Mouse (Mus musculus): ENCODE results near the gene Gm10717.
A peak's percentile ranks its signal among the peaks of the same experiment; 100 is the strongest.
"Not testable (repeated sequence)": the region's sequence is repeated elsewhere in the genome, so short reads cannot be mapped to it uniquely, and the experiment has no call there.

Gene Gm10717

GRCm38 (mm10) chr9:3024912-3025467 is at the start of gene Gm10717:
Gene Gm10717 (plus strand): TSS chr9:3025417.
- peak; percentile 23 for DNase-seq

GRCm38 (mm10) chr9:3000445-3000972 is 24.7 kb upstream of the Gm10717 start, which contains the start of gene Gm10722:
Gene Gm10722 (plus strand): TSS chr9:3000922.
- DNase-seq, result not testable (repeated sequence)

DNA sequence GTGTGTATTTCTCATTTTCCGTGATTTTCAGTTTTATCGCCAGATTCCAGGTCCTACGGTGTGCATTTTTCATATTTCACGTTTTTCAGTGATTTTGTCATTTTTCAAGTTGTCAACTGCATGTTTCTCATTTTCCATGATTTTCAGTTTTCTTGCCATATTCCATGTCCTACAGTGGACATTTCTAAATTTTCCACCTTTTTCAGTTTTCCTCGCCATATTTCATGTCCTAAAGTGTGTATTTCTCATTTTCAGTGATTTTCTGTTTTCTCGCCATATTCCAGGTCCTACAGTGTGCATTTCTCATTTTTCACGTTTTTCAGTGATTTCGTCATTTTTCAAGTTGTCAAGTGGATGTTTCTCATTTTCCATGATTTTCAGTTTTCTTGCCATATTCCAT is 24.2 kb upstream of the Gm10717 start:
- DNase-seq, result peak; percentile 23

DNA sequence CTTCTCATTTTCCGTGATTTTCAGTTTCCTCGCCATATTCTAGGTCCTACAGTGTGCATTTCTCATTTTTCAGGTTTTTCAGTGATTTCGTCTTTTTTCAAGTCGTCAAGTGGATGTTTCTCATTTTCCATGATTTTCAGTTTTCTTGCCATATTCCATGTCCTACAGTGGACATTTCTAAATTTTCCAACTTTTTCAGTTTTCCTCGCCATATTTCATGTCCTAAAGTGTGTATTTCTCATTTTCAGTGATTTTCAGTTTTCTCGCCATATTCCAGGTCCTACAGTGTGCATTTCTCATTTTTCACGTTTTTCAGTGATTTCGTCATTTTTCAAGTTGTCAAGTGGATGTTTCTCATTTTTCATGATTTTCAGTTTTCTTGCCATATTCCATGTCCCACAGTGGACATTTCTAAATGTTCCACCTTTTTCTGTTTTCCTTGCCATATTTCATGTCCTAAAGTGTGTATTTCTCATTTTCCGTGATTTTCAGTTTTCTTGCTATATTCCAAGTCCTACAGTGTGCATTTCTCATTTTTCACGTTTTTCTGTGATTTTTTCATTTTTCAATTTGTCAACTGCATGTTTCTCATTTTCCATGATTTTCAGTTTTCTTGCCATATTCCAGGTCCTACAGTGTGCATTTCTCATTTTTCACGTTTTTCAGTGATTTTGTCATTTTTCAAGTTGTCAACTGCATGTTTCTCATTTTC is 23.1 kb upstream of the Gm10717 start:
- peak; percentile 97 for DNase-seq

DNA sequence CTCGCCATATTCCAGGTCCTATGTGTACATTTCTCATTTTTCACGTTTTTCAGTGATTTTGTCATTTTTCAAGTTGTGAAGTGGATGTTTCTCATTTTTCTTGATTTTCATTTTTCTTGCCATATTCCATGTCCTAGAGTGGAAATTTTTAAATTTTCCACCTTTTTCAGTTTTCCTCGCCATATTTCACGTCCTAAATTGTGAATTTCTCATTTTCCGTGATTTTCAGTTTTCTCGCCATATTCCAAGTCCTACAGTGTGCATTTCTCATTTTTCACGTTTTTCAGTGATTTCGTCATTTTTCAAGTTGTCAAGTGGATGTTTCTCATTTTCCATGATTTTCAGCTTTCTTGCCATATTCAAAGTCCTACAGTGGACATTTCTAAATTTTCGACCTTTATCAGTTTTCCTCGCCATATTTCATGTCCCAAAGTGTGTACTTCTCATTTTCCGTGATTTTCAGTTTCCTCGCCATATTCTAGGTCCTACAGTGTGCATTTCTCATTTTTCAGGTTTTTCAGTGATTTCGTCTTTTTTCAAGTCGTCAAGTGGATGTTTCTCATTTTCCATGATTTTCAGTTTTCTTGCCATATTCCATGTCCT is 22.3 kb upstream of the Gm10717 start, which contains the start of gene Gm11168:
Gene Gm11168, plus strand, starts transcription at position 553 of the 603 bp plus-strand sequence.
- not testable (repeated sequence) for DNase-seq

GRCm38 (mm10) chr9:3006179-3006578 is 19.0 kb upstream of the Gm10717 start:
- not testable (repeated sequence) for DNase-seq

GRCm38 (mm10) chr9:3006636-3007035 is 18.6 kb upstream of the Gm10717 start:
- DNase-seq, result peak; percentile 88

DNA sequence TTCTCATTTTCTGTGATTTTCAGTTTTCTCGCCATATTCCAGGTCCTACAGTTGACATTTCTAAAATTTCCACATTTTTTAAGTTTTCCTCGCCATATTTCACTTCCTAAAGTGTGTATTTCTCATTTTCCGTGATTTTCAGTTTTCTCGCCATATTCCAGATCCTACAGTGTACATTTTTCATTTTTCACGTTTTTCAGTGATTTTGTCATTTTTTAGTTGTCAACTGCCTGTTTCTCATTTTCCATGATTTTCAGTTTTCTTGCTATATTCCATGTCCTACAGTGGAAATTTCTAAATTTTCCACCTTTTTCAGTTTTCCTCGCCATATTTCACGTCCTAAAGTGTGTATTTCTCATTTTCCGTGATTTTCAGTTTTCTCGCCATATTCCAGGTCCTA is 17.9 kb upstream of the Gm10717 start:
- not testable (repeated sequence) for DNase-seq

DNA sequence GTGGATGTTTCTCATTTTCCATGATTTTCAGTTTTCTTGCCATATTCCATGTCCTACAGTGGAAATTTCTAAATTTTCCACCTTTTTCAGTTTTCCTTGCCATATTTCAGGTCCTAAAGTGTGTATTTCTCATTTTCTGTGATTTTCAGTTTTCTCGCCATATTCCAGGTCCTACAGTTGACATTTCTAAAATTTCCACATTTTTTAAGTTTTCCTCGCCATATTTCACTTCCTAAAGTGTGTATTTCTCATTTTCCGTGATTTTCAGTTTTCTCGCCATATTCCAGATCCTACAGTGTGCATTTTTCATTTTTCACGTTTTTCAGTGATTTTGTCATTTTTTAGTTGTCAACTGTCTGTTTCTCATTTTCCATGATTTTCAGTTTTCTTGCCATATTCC is 15.9 kb upstream of the Gm10717 start:
- not testable (repeated sequence) for DNase-seq

DNA sequence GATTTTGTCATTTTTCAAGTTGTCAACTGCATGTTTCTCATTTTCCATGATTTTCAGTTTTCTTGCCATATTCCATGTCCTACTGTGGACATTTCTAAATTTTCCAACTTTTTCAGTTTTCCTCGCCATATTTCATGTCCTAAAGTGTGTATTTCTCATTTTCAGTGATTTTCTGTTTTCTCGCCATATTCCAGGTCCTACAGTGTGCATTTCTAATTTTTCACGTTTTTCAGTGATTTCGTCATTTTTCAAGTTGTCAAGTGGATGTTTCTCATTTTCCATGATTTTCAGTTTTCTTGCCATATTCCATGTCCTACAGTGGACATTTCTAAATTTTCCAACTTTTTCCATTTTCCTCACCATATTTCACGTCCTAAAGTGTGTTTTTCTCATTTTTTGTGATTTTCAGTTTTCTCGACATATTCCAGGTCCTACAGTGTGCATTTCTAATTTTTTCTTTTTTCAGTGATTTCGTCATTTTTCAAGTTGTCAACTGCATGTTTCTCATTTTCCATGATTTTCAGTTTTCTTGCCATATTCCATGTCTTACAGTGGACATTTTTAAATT is 13.1 kb upstream of the Gm10717 start:
- DNase-seq, result not testable (repeated sequence)

- DNase-seq, result not testable (repeated sequence)
These were observed 12.4 kb upstream of the Gm10717 start, which contains the start of gene Gm10721 for GRCm38 (mm10) chr9:3012733-3013279. Gene Gm10721 (plus strand): TSS chr9:3013140.

GRCm38 (mm10) chr9:3015354-3015753 is 9.9 kb upstream of the Gm10717 start, which contains the start of gene Gm10720:
Gene Gm10720 (plus strand): TSS chr9:3015654.
- DNase-seq, result not testable (repeated sequence)

DNA sequence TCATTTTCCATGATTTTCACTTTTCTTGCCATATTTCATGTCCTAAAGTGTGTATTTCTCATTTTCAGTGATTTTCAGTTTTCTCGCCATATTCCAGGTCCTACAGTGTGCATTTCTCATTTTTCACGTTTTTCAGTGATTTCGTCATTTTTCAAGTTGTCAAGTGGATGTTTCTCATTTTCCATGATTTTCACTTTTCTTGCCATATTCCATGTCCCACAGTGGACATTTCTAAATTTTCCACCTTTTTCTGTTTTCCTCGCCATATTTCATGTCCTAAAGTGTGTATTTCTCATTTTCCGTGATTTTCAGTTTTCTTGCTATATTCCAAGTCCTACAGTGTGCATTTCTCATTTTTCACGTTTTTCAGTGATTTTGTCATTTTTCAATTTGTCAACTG is 9.3 kb upstream of the Gm10717 start:
- DNase-seq, result not testable (repeated sequence)

DNA sequence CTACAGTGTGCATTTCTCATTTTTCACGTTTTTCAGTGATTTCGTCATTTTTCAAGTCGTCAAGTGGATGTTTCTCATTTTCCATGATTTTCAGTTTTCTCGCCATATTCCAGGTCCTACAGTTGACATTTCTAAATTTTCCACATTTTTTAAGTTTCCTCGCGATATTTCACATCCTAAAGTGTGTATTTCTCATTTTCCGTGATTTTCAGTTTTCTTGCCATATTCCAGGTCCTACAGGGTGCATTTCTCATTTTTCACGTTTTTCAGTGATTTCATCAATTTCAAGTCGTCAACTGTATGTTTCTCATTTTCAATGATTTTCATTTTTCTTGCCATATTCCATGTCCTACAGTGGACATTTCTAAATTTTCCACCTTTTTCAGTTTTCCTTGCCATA is 8.1 kb upstream of the Gm10717 start, which contains the start of gene Gm10719:
Gene Gm10719, plus strand, starts transcription at position 301 of the 400 bp plus-strand sequence.
- DNase-seq, result not testable (repeated sequence)

DNA sequence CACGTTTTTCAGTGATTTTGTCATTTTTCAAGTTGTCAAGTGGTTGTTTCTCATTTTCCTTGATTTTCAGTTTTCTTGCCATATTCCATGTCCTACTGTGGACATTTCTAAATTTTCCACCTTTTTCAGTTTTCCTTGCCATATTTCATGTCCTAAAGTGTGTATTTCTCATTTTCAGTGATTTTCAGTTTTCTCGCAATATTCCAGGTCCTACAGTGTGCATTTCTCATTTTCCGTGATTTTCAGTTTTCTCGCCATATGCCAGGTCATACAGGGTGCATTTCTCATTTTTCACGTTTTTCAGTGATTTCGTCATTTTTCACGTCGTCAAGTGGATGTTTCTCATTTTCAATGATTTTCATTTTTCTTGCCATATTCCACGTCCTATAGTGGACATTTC is 6.3 kb upstream of the Gm10717 start:
- not testable (repeated sequence) for DNase-seq

DNA sequence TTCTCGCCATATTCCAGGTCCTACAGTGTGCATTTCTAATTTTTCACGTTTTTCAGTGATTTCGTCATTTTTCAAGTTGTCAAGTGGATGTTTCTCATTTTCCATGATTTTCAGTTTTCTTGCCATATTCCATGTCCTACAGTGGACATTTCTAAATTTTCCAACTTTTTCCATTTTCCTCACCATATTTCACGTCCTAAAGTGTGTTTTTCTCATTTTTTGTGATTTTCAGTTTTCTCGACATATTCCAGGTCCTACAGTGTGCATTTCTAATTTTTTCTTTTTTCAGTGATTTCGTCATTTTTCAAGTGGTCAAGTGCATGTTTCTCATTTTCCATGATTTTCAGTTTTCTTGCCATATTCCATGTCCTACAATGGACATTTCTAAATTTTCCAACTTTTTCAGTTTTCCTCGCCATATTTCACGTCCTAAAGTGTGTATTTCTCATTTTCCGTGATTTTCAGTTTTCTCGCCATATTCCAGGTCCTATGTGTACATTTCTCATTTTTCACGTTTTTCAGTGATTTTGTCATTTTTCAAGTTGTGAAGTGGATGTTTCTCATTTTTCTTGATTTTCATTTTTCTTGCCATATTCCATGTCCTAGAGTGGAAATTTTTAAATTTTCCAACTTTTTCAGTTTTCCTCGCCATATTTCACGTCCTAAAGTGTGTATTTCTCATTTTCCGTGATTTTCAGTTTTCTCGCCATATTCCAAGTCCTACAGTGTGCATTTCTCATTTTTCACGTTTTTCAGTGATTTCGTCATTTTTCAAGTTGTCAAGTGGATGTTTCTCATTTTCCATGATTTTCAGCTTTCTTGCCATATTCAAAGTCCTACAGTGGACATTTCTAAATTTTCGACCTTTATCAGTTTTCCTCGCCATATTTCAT is 5.1 kb upstream of the Gm10717 start:
- DNase-seq, result peak; percentile 46

DNA sequence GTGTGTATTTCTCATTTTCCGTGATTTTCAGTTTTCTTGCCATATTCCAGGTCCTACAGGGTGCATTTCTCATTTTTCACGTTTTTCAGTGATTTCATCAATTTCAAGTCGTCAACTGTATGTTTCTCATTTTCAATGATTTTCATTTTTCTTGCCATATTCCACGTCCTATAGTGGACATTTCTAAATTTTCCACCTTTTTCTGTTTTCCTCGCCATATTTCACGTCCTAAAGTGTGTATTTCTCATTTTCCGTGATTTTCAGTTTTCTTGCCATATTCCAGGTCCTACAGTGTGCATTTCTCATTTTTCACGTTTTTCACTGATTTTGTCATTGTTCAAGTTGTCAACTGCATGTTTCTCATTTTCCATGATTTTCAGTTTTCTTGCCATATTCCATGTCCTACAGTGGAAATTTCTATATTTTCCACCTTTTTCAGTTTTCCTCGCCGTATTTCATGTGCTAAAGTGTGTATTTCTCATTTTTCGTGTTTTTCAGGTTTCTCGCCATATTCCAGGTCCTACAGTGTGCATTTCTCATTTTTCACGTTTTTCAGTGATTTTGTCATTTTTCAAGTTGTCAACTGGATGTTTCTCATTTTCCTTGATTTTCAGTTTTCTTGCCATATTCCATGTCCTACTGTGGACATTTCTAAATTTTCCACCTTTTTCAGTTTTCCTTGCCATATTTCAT is 2.8 kb upstream of the Gm10717 start:
- peak; percentile 77 for DNase-seq

GRCm38 (mm10) chr9:3023312-3023984 is 1.8 kb upstream of the Gm10717 start, which contains the start of gene Gm10718:
Gene Gm10718 (plus strand): TSS chr9:3023547.
- peak; percentile 40 for DNase-seq

GRCm38 (mm10) chr9:3023985-3024648 is 1.1 kb upstream of the Gm10717 start:
- peak; percentile 91 for DNase-seq

- DNase-seq, result peak; percentile 57
These were observed 436 bp downstream of the Gm10717 start for GRCm38 (mm10) chr9:3025653-3026052.
